Mouse (Mus musculus): ENCODE data around the gene Mocs1. TPM values are rescaled to one million over a fixed set of nuclear protein-coding genes. Genes with fewer than 3 reads are reported as not detected.

Gene Mocs1
- 5.1 and 5.8 TPM in 2 replicates for polyA plus RNA-seq (2015; fragmentation: Nextera tagmentation; extraction: Ambion mirVana)

- Histone ChIP-seq H3K9ac (ENCODE audit: low read depth, low read length) (peak within 1 kb of the TSS; percentile 89), H3K4me2 (ENCODE audit: low read length) (peak within 1 kb of the TSS; percentile 94), H3K4me1 (ENCODE audit: control insufficient read depth, insufficient read depth, low read length) (peaks cover 15% of the 10 kb centered on the region), H3K27me3 (ENCODE audit: control insufficient read depth, insufficient read depth, low read depth, low read length) (no peaks in the 10 kb centered on the region), H3K9me3 (replicated peaks; ENCODE audit: control insufficient read depth, low read length, poor library complexity, severe bottlenecking) (no peaks in the 10 kb centered on the region), H3K4me3 (ENCODE audit: low read depth, low read length) (peak within 1 kb of the TSS; percentile 85), H3K27ac (ENCODE audit: low read length) (peak within 1 kb of the TSS; percentile 19; the same call in 1 of the 2 replicates), H3K36me3 (ENCODE audit: control insufficient read depth, insufficient read depth, low read length) (no peaks in the 10 kb centered on the region)
- WGBS = 0% methylated on average over 28 of the region's 28 CpGs
- ATAC-seq = peak; percentile 99
Observed at GRCm38 (mm10) chr17:49428239-49428688, at the start of gene Mocs1. TSS of gene Mocs1 (plus strand) at chr17:49428362.

GRCm38 (mm10) chr17:49379645-49380044 lies 48.5 kb upstream of the Mocs1 start:
- WGBS = 77% methylated on average over 4 of the region's 4 CpGs
- H3K9ac ChIP-seq (ENCODE audit: low read depth, low read length) = no peak overlapping the region
- H3K4me2 ChIP-seq (ENCODE audit: low read length) = no peak overlapping the region
- no peaks in the 10 kb centered on the region for H3K9me3 ChIP-seq (replicated peaks; ENCODE audit: control insufficient read depth, low read length, poor library complexity, severe bottlenecking)
- no peak overlapping the region for H3K27ac ChIP-seq (ENCODE audit: low read length)
- H3K36me3 ChIP-seq (ENCODE audit: control insufficient read depth, insufficient read depth, low read length) = no peaks in the 10 kb centered on the region
- no peak for ATAC-seq
- H3K4me1 ChIP-seq (ENCODE audit: control insufficient read depth, insufficient read depth, low read length) = peaks cover 3% of the 10 kb centered on the region; the same call in 1 of the 2 replicates
- H3K4me3 ChIP-seq (ENCODE audit: low read depth, low read length) = no peak overlapping the region
- no peaks in the 10 kb centered on the region for H3K27me3 ChIP-seq (ENCODE audit: control insufficient read depth, insufficient read depth, low read depth, low read length)

GRCm38 (mm10) chr17:49384217-49384943 lies 43.8 kb upstream of the Mocs1 start:
- no peak overlapping the region for H3K27ac ChIP-seq (ENCODE audit: low read length)
- peaks cover 3% of the 10 kb centered on the region; the same call in 1 of the 2 replicates for H3K4me1 ChIP-seq (ENCODE audit: control insufficient read depth, insufficient read depth, low read length)
- H3K27me3 ChIP-seq (ENCODE audit: control insufficient read depth, insufficient read depth, low read depth, low read length) = no peaks in the 10 kb centered on the region
- H3K9me3 ChIP-seq (replicated peaks; ENCODE audit: control insufficient read depth, low read length, poor library complexity, severe bottlenecking) = no peaks in the 10 kb centered on the region
- no peaks in the 10 kb centered on the region for H3K36me3 ChIP-seq (ENCODE audit: control insufficient read depth, insufficient read depth, low read length)
- H3K4me2 ChIP-seq (ENCODE audit: low read length) = no peak overlapping the region
- H3K9ac ChIP-seq (ENCODE audit: low read depth, low read length) = no peak overlapping the region
- 63% methylated on average over 6 of the region's 6 CpGs for WGBS
- H3K4me3 ChIP-seq (ENCODE audit: low read depth, low read length) = no peak overlapping the region
- 0 out of 2 replicates have a peak, but pooled peaks have one; percentile 51 for ATAC-seq

- no peak for ATAC-seq
- WGBS = 93% methylated on average over 2 of the region's 2 CpGs
- H3K4me2 ChIP-seq (ENCODE audit: low read length) = no peak overlapping the region
Observed at GRCm38 (mm10) chr17:49387741-49388140, 40.4 kb upstream of the Mocs1 start.

GRCm38 (mm10) chr17:49392751-49393150 lies 35.4 kb upstream of the Mocs1 start:
- H3K4me2 ChIP-seq (ENCODE audit: low read length) = no peak overlapping the region
- ATAC-seq = no peak
- H3K36me3 ChIP-seq (ENCODE audit: control insufficient read depth, insufficient read depth, low read length) = no peaks in the 10 kb centered on the region
- no peaks in the 10 kb centered on the region; the same call in 1 of the 2 replicates for H3K4me1 ChIP-seq (ENCODE audit: control insufficient read depth, insufficient read depth, low read length)
- H3K9ac ChIP-seq (ENCODE audit: low read depth, low read length) = no peak overlapping the region
- H3K27ac ChIP-seq (ENCODE audit: low read length) = no peak overlapping the region
- H3K9me3 ChIP-seq (replicated peaks; ENCODE audit: control insufficient read depth, low read length, poor library complexity, severe bottlenecking) = no peaks in the 10 kb centered on the region
- 18% methylated on average over 1 of the region's 1 CpGs for WGBS
- no peaks in the 10 kb centered on the region for H3K27me3 ChIP-seq (ENCODE audit: control insufficient read depth, insufficient read depth, low read depth, low read length)
- no peak overlapping the region for H3K4me3 ChIP-seq (ENCODE audit: low read depth, low read length)

More at GRCm38 (mm10) chr17:49387741-49388140, 40.4 kb upstream of the Mocs1 start:
- no peak overlapping the region for H3K27ac ChIP-seq (ENCODE audit: low read length)
- no peaks in the 10 kb centered on the region for H3K27me3 ChIP-seq (ENCODE audit: control insufficient read depth, insufficient read depth, low read depth, low read length)
- no peak overlapping the region for H3K4me3 ChIP-seq (ENCODE audit: low read depth, low read length)
- H3K9ac ChIP-seq (ENCODE audit: low read depth, low read length) = no peak overlapping the region
- H3K9me3 ChIP-seq (replicated peaks; ENCODE audit: control insufficient read depth, low read length, poor library complexity, severe bottlenecking) = no peaks in the 10 kb centered on the region
- peaks cover 3% of the 10 kb centered on the region; the same call in 1 of the 2 replicates for H3K4me1 ChIP-seq (ENCODE audit: control insufficient read depth, insufficient read depth, low read length)
- no peaks in the 10 kb centered on the region for H3K36me3 ChIP-seq (ENCODE audit: control insufficient read depth, insufficient read depth, low read length)

GRCm38 (mm10) chr17:49394836-49395235 lies 33.3 kb upstream of the Mocs1 start:
- Histone ChIP-seq H3K9ac (ENCODE audit: low read depth, low read length) (no peak overlapping the region), H3K36me3 (ENCODE audit: control insufficient read depth, insufficient read depth, low read length) (no peaks in the 10 kb centered on the region), H3K27ac (ENCODE audit: low read length) (no peak overlapping the region), H3K4me2 (ENCODE audit: low read length) (no peak overlapping the region), H3K4me1 (ENCODE audit: control insufficient read depth, insufficient read depth, low read length) (no peaks in the 10 kb centered on the region; the same call in 1 of the 2 replicates), H3K9me3 (replicated peaks; ENCODE audit: control insufficient read depth, low read length, poor library complexity, severe bottlenecking) (no peaks in the 10 kb centered on the region), H3K27me3 (ENCODE audit: control insufficient read depth, insufficient read depth, low read depth, low read length) (no peaks in the 10 kb centered on the region), H3K4me3 (ENCODE audit: low read depth, low read length) (no peak overlapping the region)
- whole genome bisulfite sequencing = 69% methylated on average over 1 of the region's 1 CpGs
- no peak for ATAC-seq

- WGBS = 39% methylated on average over 4 of the region's 4 CpGs
- H3K27me3 ChIP-seq (ENCODE audit: control insufficient read depth, insufficient read depth, low read depth, low read length) = no peaks in the 10 kb centered on the region
- 0 out of 2 replicates have a peak, but pooled peaks have one; percentile 28 for ATAC-seq
Observed at GRCm38 (mm10) chr17:49399605-49400004, 28.6 kb upstream of the Mocs1 start.

GRCm38 (mm10) chr17:49400130-49400529 lies 28.0 kb upstream of the Mocs1 start:
- no peaks in the 10 kb centered on the region for H3K4me1 ChIP-seq (ENCODE audit: control insufficient read depth, insufficient read depth, low read length)
- no peak overlapping the region for H3K27ac ChIP-seq (ENCODE audit: low read length)
- H3K4me3 ChIP-seq (ENCODE audit: low read depth, low read length) = no peak overlapping the region
- no peaks in the 10 kb centered on the region for H3K9me3 ChIP-seq (replicated peaks; ENCODE audit: control insufficient read depth, low read length, poor library complexity, severe bottlenecking)
- ATAC-seq = peak; percentile 73
- 0% methylated on average over 2 of the region's 2 CpGs for WGBS
- H3K27me3 ChIP-seq (ENCODE audit: control insufficient read depth, insufficient read depth, low read depth, low read length) = no peaks in the 10 kb centered on the region
- no peak overlapping the region for H3K4me2 ChIP-seq (ENCODE audit: low read length)
- H3K36me3 ChIP-seq (ENCODE audit: control insufficient read depth, insufficient read depth, low read length) = no peaks in the 10 kb centered on the region
- no peak overlapping the region for H3K9ac ChIP-seq (ENCODE audit: low read depth, low read length)

More at GRCm38 (mm10) chr17:49399605-49400004, 28.6 kb upstream of the Mocs1 start:
- Histone ChIP-seq H3K9me3 (replicated peaks; ENCODE audit: control insufficient read depth, low read length, poor library complexity, severe bottlenecking) (no peaks in the 10 kb centered on the region), H3K4me2 (ENCODE audit: low read length) (no peak overlapping the region), H3K9ac (ENCODE audit: low read depth, low read length) (no peak overlapping the region), H3K4me1 (ENCODE audit: control insufficient read depth, insufficient read depth, low read length) (no peaks in the 10 kb centered on the region), H3K27ac (ENCODE audit: low read length) (no peak overlapping the region), H3K4me3 (ENCODE audit: low read depth, low read length) (no peak overlapping the region), H3K36me3 (ENCODE audit: control insufficient read depth, insufficient read depth, low read length) (no peaks in the 10 kb centered on the region)

- no peak overlapping the region for H3K4me2 ChIP-seq (ENCODE audit: low read length)
- H3K4me1 ChIP-seq (ENCODE audit: control insufficient read depth, insufficient read depth, low read length) = no peaks in the 10 kb centered on the region
- H3K9ac ChIP-seq (ENCODE audit: low read depth, low read length) = no peak overlapping the region
- no peak overlapping the region for H3K27ac ChIP-seq (ENCODE audit: low read length)
- ATAC-seq = no peak
- no peaks in the 10 kb centered on the region for H3K27me3 ChIP-seq (ENCODE audit: control insufficient read depth, insufficient read depth, low read depth, low read length)
- 83% methylated on average over 6 of the region's 6 CpGs for WGBS
- no peak overlapping the region for H3K4me3 ChIP-seq (ENCODE audit: low read depth, low read length)
- no peaks in the 10 kb centered on the region for H3K36me3 ChIP-seq (ENCODE audit: control insufficient read depth, insufficient read depth, low read length)
- no peaks in the 10 kb centered on the region for H3K9me3 ChIP-seq (replicated peaks; ENCODE audit: control insufficient read depth, low read length, poor library complexity, severe bottlenecking)
Observed at GRCm38 (mm10) chr17:49403151-49403550, 25.0 kb upstream of the Mocs1 start.

Measured in midbrain, embryonic 16.5 days (tissue).